ENCODE assay signal across 8 mouse cellular contexts in genomic region chr7:126396298-126397119, GRCm38 (mm10). TPM values are rescaled to one million over a fixed set of nuclear protein-coding genes. Genes with fewer than 3 reads are reported as not detected.
DNase-seq lines count a peak whose midpoint lies in the region; ATAC-seq lines count a peak whose summit lies in the region.

Nfatc2ip (minus strand) TSS chr7:126396737.

- DNase-seq in WW6 (ENCODE audit: low read depth, low spot score), result peak; percentile 90
- peak; percentile 85 to 98 for DNase-seq in cerebellum, postnatal 4 days (ENCODE audit: low spot score in 2 of 2)
- DNase-seq in gastrocnemius, adult 18-20 months (ENCODE audit: low spot score), result peak; percentile 98
- peak; percentile 96 for DNase-seq in left cerebral cortex, adult 18-20 months (ENCODE audit: low spot score in 2 of 2)
- peak; percentile 95 for DNase-seq in right cerebral cortex, adult 18-20 months
- DNase-seq in urinary bladder, postnatal 10 days (ENCODE audit: low spot score), result peak; percentile 71

- no peaks in the 10 kb centered on the region for H3K27me3 ChIP-seq in hindbrain, embryonic 16.5 days (replicated peaks; ENCODE audit: control insufficient read depth, insufficient read depth, low read length)

- no peaks in the 10 kb centered on the region for H3K9me3 ChIP-seq in hindbrain, embryonic 16.5 days (ENCODE audit: control insufficient read depth, low read length)

- no peaks in the 10 kb centered on the region for H3K36me3 ChIP-seq in hindbrain, embryonic 16.5 days (ENCODE audit: control insufficient read depth, insufficient read depth, low read length)
- no peaks in the 10 kb centered on the region for H3K36me3 ChIP-seq in macrophage (ENCODE audit: inconsistent target)

- WGBS in hindbrain, embryonic 16.5 days, result under 1% methylated on average over 57 of the region's 59 CpGs
- under 1% methylated on average over 59 of the region's 59 CpGs for WGBS in macrophage (ENCODE audit: missing documents)

- H3K4me2 ChIP-seq in hindbrain, embryonic 16.5 days (ENCODE audit: low read length), result peak within 1 kb of the TSS; percentile 93

- peak within 1 kb of the TSS; percentile 93 for H3K4me3 ChIP-seq in hindbrain, embryonic 16.5 days (ENCODE audit: low read length)
- peak within 1 kb of the TSS; percentile 57 for H3K4me3 ChIP-seq in macrophage (ENCODE audit: inconsistent target)

- peak; percentile 100 for ATAC-seq in hindbrain, embryonic 16.5 days

- peak within 1 kb of the TSS; percentile 84 for H3K9ac ChIP-seq in hindbrain, embryonic 16.5 days (ENCODE audit: low read depth, low read length)

- H3K27ac ChIP-seq in hindbrain, embryonic 16.5 days (ENCODE audit: low read depth, low read length), result peak within 1 kb of the TSS; percentile 71
- no peak within 1 kb of the TSS for H3K27ac ChIP-seq in macrophage

- no peaks in the 10 kb centered on the region for H3K79me2 ChIP-seq in macrophage (ENCODE audit: inconsistent target)

- peaks cover 8% of the 10 kb centered on the region for H3K4me1 ChIP-seq in hindbrain, embryonic 16.5 days (ENCODE audit: control insufficient read depth, insufficient read depth, low read depth, low read length)

RNA-seq across cellular contexts. Expression of gene Nfatc2ip, which starts in this region (rescaled TPM):
- total RNA-seq in gastrocnemius, adult 18-20 months (2021), result 1 to 10 TPM; 3.3 to 3.4 TPM
- polyA plus RNA-seq in hindbrain, embryonic 16.5 days (2015; fragmentation: Nextera tagmentation; extraction: Ambion mirVana), result 2.1 and 2.3 TPM in 2 replicates
- 1 to 10 TPM; 4.5 to 5.8 TPM for total RNA-seq in left cerebral cortex, adult 18-20 months (2021)
- total RNA-seq in macrophage (2018; cell fraction: chromatin; rRNA removed), result 10 to 100 TPM in 3 of 26 experiments, 1 to 10 TPM in 23; 1.2 to 11.8 (median 6.4) TPM
- 1 to 10 TPM; 3.7 to 6.9 (median 5.3) TPM for total RNA-seq in macrophage (2018; cell fraction: cytosol; rRNA removed)
- 10 to 100 TPM in 6 of 26 experiments, 1 to 10 TPM in 20; 2.5 to 17.1 (median 6.5) TPM for total RNA-seq in macrophage (2018; cell fraction: nucleus; rRNA removed)
- polyA plus RNA-seq in macrophage (2018), result 2.6 to 6.4 TPM (median 4.6 TPM) in 3 replicates
